Mouse (Mus musculus) hindlimb bud, embryonic 11.5 days (tissue): Measurements from ENCODE around the gene Lrrtm4.

Experiments used
- DNase-seq: peaks from one replicate; pipeline ENCODE4 v3.0.0-alpha.2; 2012; ENCODE audit warnings: low read depth, low spot score; ENCODE audit errors: extremely low spot score

Lrrtm4 gene

DNA sequence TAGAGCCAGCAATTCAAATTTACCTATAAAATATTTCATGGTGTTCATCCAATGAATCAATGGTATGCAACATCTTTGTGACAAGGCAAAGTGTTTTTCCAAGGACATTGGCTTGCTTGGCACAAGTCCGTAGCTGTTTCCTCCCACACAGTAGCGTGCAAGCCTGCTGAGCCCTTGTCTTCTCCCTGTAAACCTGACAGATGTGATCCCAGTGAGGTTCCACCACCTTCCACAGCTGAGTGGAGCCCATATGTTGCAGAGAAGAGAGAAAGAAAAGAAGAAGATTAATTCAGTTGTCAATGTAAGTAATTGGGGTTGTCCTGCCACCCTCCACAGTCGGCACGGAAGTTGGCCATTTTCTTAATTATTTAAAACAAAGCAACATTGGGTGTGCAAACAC, 645.4 kb downstream of the Lrrtm4 start:
- no peak for DNase-seq

DNA sequence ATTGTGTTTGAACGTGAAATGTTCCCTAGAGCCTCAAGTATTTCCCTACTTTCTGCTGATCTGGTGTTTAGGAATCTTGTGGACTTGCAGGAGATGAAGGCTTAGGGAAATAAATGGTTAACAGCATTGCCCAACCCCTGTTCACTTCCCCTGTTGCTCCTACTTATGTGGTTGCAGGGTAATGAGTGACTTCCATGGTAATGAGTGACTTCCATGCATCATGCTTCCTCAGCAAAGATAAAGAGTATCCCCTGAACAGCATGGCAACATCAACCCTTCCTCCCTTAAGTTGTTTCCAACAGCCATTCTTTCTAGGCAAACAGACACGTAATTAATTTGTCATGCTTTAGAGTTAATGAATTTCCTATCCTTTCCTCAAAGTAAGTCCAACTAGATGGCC, 685.5 kb downstream of the Lrrtm4 start:
- no peak for DNase-seq

DNA sequence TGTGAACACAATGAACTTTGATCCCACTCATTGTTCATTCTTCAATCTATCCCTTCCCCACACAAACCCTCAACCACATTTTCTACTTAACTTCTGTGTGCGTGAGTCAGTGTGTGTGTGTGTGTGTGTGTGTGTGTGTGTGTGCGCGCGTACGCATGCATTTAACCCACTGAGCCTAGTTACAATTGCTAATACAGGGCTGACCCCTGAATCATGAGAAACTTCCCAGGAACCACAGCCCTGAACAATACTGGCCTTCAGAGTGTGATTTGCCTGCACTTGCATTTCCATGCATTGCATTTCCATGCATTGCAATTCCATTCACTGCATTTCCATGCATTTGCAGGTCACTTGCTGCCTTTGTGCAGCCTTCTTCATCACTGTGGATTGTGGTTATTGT, 701.8 kb downstream of the Lrrtm4 start:
- DNase-seq = no peak

DNA sequence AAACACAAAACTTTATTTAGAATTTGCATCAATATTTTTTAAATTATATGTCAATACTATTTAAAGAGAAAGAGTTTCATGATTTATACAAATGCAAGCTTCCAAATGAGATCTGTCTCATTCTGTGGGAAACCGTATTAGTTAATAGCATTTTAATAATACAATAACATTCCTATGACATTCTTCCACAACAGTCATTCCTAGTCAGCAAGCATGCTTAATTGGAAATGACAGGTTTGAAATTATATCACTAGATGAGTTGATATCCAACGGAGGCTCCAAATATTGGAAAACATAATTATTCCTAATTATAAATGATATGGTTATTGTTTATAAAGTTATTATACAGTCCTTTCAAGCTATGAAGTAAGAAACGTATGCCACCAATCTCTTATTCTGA, 714.7 kb downstream of the Lrrtm4 start:
- DNase-seq = no peak

DNA sequence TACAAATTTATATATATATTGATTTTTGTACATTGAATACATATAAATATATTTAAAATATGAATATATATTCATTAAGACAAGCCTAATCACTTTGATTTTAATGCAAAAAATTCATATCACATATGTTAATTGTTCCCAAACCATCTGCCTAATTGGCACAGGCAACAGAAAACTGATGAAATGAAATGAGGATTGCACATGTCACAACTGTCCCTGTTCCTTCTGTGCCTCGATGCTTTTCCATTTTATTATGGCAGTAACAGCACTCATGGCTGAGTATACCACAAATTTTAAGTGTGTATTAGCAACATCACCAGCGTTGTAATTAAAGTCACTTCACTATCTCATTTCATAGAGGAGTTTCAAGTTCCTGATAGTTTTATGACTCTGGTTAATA, 732.1 kb downstream of the Lrrtm4 start:
- DNase-seq = no peak

DNA sequence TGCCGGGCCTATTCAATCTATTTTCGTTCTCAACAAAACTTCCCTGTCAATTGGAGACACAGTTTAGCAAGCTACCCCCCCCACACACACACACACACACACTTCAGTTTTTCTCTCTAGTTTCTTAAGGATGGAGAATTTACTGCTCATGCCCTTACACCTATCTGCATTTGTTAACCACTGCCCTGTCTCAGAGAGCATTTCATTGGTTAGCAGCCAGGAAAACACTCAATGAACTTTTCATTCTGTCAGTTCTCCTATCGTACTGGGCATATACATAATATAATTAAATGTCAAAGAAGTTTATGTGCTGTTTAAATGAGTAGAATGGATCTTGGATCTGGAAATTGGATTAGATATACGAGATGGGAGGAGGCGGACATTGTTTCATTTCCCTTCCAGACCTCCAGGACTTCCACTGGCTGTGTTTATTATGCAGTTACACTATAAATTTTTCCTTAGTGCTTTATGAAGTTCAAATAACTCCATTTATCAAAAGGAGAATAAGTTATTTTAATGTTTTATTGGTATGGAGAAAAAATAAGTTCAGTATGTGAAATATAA, 742.0 kb downstream of the Lrrtm4 start:
- DNase-seq = no peak

DNA sequence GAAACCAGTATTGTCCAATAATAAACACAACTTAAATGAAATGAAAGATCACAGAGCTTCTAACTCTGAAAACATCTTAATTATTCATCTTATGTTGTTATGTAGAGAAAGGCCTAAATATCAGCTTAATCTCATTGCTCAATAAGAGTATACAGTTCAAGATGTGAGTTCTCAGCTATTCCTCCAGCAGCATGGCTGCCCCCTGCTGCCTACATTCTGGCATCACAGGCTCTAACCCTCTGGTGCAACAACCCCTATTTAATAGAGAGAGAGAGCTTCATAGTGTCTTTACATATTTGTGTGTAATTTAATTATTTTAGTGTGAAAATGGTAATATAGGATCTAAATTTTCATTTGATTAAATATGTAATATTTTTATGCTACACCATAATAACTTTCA, 767.6 kb downstream of the Lrrtm4 start:
- DNase-seq = no peak

DNA sequence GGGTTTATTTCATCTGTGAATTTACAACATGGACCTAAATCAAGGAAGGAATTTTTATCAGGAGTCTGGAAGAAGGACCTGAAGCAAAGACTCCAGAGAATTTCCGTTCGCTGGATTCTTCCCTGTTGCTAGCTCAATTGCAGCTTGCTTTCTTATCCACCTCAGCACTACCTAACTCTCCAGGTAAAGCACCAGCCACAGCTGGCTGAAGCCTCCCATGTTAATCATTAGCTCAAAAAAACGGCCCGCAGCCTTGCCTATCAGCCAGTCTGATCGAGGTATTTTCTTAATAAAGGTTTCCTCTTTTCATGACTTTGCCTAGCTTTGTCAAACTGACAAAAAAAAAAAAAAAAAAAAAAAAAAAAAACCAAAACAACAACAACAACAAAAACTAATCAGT, 805.1 kb downstream of the Lrrtm4 start:
- DNase-seq = no peak

DNA sequence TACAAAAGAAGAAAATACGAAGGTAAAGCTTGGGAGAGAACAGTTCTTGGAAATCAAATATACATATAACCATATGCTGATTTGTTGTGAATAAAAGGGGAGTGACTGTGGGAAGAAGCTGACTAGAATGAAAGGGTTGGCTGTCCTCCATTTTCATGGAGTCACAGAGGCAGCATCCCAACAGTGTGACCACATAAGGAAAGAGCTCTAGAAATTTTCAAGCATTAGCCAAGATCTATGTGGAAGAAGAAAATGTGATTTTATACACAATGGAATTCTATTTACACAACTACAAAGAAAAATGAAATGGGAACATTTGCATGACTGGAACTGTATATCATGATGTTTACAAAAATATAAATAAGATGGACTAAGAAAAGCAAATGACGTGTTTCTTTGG, 821.1 kb downstream of the Lrrtm4 start:
- DNase-seq = no peak

DNA sequence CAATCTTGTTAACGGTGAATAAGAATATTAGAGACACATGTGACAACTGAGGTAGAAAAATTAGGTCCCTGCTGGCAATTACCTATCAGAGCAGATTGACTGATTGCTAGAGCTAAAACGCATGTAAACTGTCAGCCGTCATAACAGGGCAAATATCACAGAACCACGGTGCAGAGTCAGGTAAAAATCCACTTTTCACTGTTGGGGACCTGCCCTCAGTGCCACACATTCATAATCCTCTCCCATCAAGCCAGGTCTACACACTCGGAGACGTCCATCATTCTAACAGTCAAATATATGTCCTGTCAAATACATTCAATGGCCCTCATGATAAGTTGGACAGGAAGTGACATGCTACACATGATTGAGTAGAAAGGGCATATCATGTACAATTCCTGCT, 826.6 kb downstream of the Lrrtm4 start:
- DNase-seq = no peak

DNA sequence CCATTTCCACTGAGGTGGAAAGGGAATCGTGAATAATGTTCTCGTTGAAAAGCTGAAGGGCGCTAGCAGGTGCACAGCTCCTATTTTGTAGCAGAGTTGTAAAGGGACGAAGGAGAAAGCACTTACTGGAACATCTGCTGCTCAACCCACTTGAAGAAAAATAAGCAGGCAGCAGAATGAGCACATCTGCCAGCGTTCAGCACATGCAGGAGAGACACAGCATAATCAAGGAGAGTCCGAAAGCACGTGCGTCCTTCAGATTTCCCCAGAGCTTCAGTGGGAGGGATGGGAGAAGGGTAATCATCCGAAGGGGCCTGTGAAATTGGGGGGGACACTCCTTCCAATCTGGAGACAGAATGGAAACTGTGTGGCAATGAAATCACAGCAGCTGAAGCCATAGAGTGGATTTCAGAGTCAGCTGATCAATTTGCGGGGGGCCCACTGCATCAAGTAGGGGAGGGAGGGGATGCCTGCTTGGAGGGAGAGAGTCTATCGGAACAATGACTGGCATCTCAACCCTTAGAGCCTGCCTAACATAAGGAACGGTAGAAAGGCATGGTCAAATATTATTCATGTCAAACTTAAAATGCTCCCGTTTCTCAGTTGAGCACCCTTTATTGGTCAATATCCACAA, 838.4 kb downstream of the Lrrtm4 start:
- DNase-seq = no peak
